Mouse (Mus musculus) heart, embryonic 13.5 days (tissue): ENCODE measurements at regions not wholly inside any gene's neighbourhood (a gene's known extent, or its start where the extent isn't known, plus 50 kb on each side); places are given as distances from the start of the nearest gene placed in this dataset.
A peak's percentile ranks its signal among the peaks of the same experiment; 100 is the strongest.

Experiments used
- ATAC-seq: fragments of 200-750 bp; cut with Nextera tagmentation; 2 replicates; pipeline ENCODE4 v1.8.0; 2017; ENCODE audit warnings: moderate TSS enrichment; ENCODE audit not compliant: insufficient number of reproducible peaks, low FRiP score, low TSS enrichment; ENCODE audit errors: extremely low read depth
- H3K27ac ChIP-seq: fragments of 300-500 bp; sonication (generic); replicated peaks from 2 replicates; pipeline ENCODE4 v1.5.1; 2015; ENCODE audit warnings: moderate library complexity, mild to moderate bottlenecking, inconsistent platforms
- H3K27me3 ChIP-seq: fragments of 300-500 bp; sonication (generic); replicated peaks from 2 replicates; pipeline ENCODE4 v1.6.1; 2015; ENCODE audit warnings: mild to moderate bottlenecking, inconsistent platforms
- H3K36me3 ChIP-seq: fragments of 300-500 bp; sonication (generic); 2 replicates; pipeline ENCODE4 v1.6.1; 2015; ENCODE audit warnings: mild to moderate bottlenecking, inconsistent platforms
- H3K4me1 ChIP-seq: fragments of 300-500 bp; sonication (generic); 2 replicates; pipeline ENCODE4 v1.6.1; 2015; ENCODE audit warnings: inconsistent platforms
- H3K4me2 ChIP-seq: fragments of 300-500 bp; sonication (generic); 2 replicates; pipeline ENCODE4 v1.6.1; 2015; ENCODE audit warnings: inconsistent platforms, mild to moderate bottlenecking, moderate library complexity
- H3K4me3 ChIP-seq: fragments of 300-500 bp; sonication (generic); 2 replicates; pipeline ENCODE4 v1.5.1; 2015; ENCODE audit warnings: moderate library complexity, mild to moderate bottlenecking, inconsistent platforms
- H3K9ac ChIP-seq: fragments of 300-500 bp; sonication (generic); 2 replicates; pipeline ENCODE4 v1.6.1; 2015; ENCODE audit warnings: inconsistent platforms, mild to moderate bottlenecking, moderate library complexity
- H3K9me3 ChIP-seq: fragments of 300-500 bp; sonication (generic); 2 replicates; pipeline ENCODE4 v1.6.1; 2016; ENCODE audit warnings: inconsistent platforms
- WGBS: fragments of 180-500 bp; shearing (Covaris S2); methylation state at CpG from one replicate; pipeline ENCODE4 v1.1.7; 2015; ENCODE audit warnings: mixed read lengths; 5-methylcytosine and 5-hydroxymethylcytosine counted together

DNA sequence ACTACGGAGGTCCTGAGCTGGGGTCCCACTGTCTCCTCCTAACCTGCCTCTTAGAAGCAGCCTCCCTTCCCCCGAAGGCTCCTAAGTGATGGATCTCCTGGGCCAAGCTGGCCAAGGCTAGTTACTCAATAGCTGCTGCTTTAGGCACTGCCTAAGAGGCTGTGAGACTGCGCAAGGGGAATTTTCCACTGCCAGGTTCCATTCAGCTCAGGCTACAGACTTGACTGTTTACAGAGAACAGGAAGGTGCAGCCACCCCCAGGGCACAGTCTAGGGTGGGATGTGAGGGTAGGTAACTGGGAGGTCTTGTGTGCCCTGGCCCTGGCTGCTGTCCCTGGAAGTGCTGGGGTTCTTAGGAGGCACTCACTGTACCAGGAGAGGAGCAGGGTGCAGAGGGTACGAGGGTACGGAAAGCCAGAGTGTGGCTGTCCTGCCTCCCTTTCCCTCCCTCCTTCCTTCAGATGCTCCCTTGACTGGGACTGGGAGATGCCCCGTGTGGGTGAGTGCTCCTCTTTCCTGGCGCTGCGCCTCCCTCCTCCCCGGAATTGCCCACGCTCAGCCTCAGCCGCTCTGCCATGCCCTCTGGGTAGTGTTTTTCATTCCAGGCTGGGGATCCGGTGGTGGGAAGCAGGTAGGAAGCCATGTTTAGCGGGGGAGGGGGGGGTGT lies 616.4 kb upstream of the Adam5 start:
- no peaks in the 10 kb centered on the region for H3K9me3 ChIP-seq
- peaks cover 23% of the 10 kb centered on the region for H3K4me1 ChIP-seq
- H3K4me2 ChIP-seq: peak overlapping the region; percentile 56
- no peaks in the 10 kb centered on the region for H3K36me3 ChIP-seq
- WGBS: 24% methylated on average over 13 of the region's 13 CpGs
- peak overlapping the region; percentile 6; the same call in 1 of the 2 replicates for H3K4me3 ChIP-seq
- 0 out of 2 replicates have a peak, but pooled peaks cover 4% of the 10 kb centered on the region for H3K27me3 ChIP-seq
- H3K9ac ChIP-seq: 0 out of 2 replicates have a peak overlapping the region, but pooled peaks have one; percentile 40
- no peak overlapping the region for H3K27ac ChIP-seq
- no peak for ATAC-seq

DNA sequence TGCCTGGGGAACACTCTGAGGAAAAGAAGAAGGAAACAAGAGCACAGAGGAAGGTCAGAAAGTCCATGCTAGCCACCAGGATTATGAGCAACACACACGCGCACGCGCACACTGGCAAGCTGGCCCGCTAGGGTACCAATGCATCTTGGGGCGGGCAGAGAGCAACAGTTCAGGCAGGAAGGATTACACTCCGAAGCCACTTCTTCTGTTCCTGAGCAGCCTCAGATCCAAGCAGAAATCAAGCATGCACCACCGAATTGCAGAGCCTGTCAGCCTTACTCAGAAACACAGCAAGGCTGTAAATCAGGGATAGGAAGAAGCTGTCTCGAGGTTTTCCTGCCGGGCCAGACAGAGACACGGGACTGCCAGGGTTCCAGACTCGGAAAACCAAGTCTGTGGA lies 615.8 kb upstream of the Adam5 start:
- ATAC-seq: no peak
- Histone ChIP-seq H3K9ac (no peak overlapping the region), H3K4me2 (peak overlapping the region; percentile 56), H3K36me3 (no peaks in the 10 kb centered on the region), H3K27ac (no peak overlapping the region), H3K27me3 (0 out of 2 replicates have a peak, but pooled peaks cover 4% of the 10 kb centered on the region), H3K4me1 (peaks cover 23% of the 10 kb centered on the region), H3K9me3 (no peaks in the 10 kb centered on the region), H3K4me3 (no peak overlapping the region)
- 52% methylated on average over 12 of the region's 12 CpGs for WGBS

DNA sequence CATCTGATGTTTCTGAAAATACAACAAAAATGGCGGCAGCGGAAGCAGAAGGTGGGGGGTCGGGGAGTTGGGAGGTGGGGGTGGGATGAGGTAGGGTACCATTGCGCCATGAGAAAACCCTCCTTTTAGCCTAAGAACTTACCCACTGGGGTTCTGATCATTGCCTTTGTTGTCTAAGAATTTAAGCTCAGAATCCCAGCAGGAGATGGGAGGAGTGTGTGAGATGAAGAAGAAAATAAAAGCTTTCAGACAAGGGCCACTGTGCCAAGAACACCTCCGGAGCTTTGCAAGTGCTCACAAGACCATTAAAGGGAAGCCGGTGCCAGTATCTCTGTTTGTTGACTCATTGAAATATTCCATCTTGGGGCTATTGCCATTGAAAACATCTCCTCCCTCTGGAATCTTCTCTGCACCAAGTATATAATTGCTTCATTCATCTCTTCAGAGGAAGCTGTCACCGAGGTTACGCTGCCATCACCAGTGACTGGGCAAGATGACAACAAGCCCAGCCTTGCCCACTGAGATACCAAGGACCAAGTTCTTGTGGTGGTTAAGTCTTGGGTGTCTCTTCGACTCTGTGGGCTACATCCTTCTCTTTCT lies 614.0 kb upstream of the Adam5 start:
- 0 out of 2 replicates have a peak, but pooled peaks cover 4% of the 10 kb centered on the region for H3K27me3 ChIP-seq
- H3K9me3 ChIP-seq: no peaks in the 10 kb centered on the region
- H3K4me3 ChIP-seq: no peak overlapping the region
- H3K27ac ChIP-seq: no peak overlapping the region
- 69% methylated on average over 9 of the region's 9 CpGs for WGBS
- no peaks in the 10 kb centered on the region for H3K36me3 ChIP-seq
- H3K4me2 ChIP-seq: no peak overlapping the region
- peaks cover 23% of the 10 kb centered on the region for H3K4me1 ChIP-seq
- no peak overlapping the region for H3K9ac ChIP-seq
- no peak for ATAC-seq

DNA sequence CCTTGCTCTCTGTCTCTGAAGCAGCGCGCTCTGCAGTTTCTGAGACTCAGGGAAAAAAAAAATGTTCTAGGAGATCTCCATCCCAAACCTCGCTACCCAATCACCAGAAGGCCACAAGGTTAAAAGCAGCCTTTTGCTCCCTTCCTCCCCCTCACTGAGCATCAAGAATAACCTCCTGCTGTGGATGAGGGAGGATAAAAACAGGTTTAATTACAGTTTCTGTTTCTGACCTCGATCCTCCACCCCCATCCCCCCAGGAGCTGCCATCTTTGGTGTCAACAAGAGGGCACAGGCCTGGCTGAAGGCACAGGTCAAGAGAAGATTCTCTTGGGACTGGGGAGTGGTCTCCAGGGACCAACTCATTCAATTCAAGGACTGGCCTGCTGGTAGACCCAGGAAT lies 613.0 kb upstream of the Adam5 start:
- Histone ChIP-seq H3K27me3 (0 out of 2 replicates have a peak, but pooled peaks cover 4% of the 10 kb centered on the region), H3K4me3 (no peak overlapping the region)
- 51% methylated on average over 4 of the region's 4 CpGs for WGBS

DNA sequence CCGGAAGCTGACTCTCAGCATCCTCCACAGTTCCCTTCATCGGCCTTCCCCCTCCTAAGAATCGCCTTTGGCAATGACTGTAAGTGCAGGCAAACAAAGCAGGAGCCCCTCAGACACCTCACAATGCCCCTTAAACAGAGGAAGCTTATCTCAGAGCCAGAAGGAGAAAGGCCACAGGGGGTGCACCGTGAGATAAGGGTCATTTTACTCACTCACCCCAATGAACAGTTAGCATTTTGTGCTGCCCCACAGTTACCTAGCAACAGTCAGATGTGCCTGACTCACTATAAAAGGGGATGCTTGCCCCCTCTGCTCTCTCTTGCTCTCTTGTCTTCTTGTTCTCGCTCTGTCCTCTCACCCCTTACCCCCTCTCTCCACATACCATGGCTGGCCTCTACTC lies 606.4 kb upstream of the Adam5 start:
- no peak overlapping the region for H3K4me2 ChIP-seq
- H3K27ac ChIP-seq: no peak overlapping the region
- H3K36me3 ChIP-seq: no peaks in the 10 kb centered on the region
- H3K27me3 ChIP-seq: no peaks in the 10 kb centered on the region
- ATAC-seq: no peak
- H3K4me3 ChIP-seq: no peak overlapping the region
- peaks cover 6% of the 10 kb centered on the region; the same call in 1 of the 2 replicates for H3K9me3 ChIP-seq
- H3K9ac ChIP-seq: no peak overlapping the region
- 31% methylated on average over 5 of the region's 5 CpGs for WGBS
- peaks cover 5% of the 10 kb centered on the region; the same call in 1 of the 2 replicates for H3K4me1 ChIP-seq

More for the DNA sequence above, 613.0 kb upstream of the Adam5 start:
- Histone ChIP-seq H3K27ac (no peak overlapping the region), H3K4me1 (peaks cover 23% of the 10 kb centered on the region), H3K9me3 (no peaks in the 10 kb centered on the region), H3K4me2 (no peak overlapping the region), H3K36me3 (no peaks in the 10 kb centered on the region), H3K9ac (no peak overlapping the region)
- no peak for ATAC-seq

DNA sequence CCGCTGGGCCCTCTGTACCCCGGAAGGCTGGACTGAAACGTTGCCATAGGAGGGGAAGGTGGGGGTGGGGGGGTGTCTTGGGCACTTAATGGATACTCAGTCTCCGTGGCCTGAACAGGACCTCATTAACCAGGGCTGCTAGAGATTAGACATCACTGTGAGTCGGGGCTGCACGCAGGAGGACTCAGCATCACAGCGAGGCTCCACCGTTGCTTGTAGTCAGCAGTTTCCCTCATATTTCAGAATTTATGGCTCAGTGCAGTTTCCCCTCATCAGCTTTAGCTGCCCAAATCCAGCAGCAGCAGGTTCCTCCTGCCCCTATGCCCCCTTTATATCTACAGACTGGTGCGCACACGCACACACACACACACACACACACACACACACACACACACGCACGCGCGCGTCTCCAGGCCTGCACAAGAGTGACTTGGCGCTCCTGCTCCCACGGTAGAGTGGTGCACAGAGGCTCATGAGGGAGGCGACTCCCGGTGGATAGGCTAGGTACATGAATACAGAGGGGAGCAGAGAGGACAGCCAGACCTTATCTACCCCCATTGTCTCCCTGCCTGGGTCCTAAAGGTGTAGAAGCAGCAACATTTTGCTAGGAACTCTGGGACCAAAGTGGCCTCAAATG lies 605.8 kb upstream of the Adam5 start:
- Histone ChIP-seq H3K27ac (no peak overlapping the region), H3K4me1 (peaks cover 5% of the 10 kb centered on the region; the same call in 1 of the 2 replicates), H3K27me3 (no peaks in the 10 kb centered on the region), H3K4me3 (no peak overlapping the region), H3K9ac (no peak overlapping the region), H3K9me3 (peaks cover 6% of the 10 kb centered on the region; the same call in 1 of the 2 replicates), H3K36me3 (no peaks in the 10 kb centered on the region), H3K4me2 (no peak overlapping the region)
- no peak for ATAC-seq
- 59% methylated on average over 19 of the region's 19 CpGs for WGBS

DNA sequence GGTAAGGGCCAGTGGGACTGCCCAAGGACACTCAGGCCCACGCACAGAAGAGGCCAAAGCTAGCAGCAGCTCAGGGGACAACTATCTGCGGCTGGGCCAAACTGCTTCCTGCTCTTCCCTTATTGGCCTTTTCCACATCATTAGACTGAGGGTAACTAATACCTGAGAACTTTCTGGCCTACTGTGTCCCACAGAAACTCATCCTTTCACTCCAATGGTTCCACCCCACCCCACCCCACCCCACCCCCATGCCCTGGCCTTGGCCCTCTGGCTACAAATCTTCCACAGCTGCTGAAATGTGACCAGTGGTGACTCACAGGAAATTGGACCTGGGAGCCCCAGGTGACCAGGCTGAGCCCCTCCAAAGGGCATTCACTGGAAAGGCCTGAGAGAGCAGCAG lies 604.6 kb upstream of the Adam5 start:
- Histone ChIP-seq H3K27me3 (no peaks in the 10 kb centered on the region), H3K4me3 (no peak overlapping the region), H3K27ac (no peak overlapping the region), H3K4me1 (peaks cover 5% of the 10 kb centered on the region; the same call in 1 of the 2 replicates), H3K4me2 (no peak overlapping the region), H3K9ac (no peak overlapping the region), H3K9me3 (peaks cover 6% of the 10 kb centered on the region; the same call in 1 of the 2 replicates), H3K36me3 (no peaks in the 10 kb centered on the region)
- no peak for ATAC-seq
- WGBS: 63% methylated on average over 2 of the region's 2 CpGs

DNA sequence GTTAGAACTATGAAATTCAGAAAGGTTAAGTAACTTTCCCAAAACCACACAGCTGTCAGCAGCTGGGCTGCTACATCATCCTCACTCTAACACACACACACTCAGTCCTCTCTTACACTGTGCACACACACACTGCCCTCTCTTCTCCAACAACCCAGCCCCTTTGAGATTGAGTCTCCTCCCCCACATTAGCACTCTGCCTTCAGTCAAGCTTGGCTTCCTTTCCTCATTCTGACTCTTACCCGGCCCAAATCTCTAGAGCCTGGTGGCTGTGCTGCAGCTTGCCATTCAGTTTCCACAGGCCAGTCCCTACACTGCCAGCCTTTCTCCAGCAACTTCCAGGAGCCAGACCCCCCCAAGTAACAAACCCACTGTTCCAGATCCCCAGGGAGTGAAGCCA lies 602.0 kb upstream of the Adam5 start:
- H3K9me3 ChIP-seq: no peaks in the 10 kb centered on the region
- H3K27ac ChIP-seq: no peak overlapping the region
- no peak for ATAC-seq
- H3K4me1 ChIP-seq: peaks cover 5% of the 10 kb centered on the region; the same call in 1 of the 2 replicates
- WGBS: 37% methylated on average over 1 of the region's 1 CpGs
- H3K27me3 ChIP-seq: no peaks in the 10 kb centered on the region
- H3K36me3 ChIP-seq: no peaks in the 10 kb centered on the region
- H3K4me3 ChIP-seq: no peak overlapping the region
- H3K4me2 ChIP-seq: no peak overlapping the region
- no peak overlapping the region for H3K9ac ChIP-seq

DNA sequence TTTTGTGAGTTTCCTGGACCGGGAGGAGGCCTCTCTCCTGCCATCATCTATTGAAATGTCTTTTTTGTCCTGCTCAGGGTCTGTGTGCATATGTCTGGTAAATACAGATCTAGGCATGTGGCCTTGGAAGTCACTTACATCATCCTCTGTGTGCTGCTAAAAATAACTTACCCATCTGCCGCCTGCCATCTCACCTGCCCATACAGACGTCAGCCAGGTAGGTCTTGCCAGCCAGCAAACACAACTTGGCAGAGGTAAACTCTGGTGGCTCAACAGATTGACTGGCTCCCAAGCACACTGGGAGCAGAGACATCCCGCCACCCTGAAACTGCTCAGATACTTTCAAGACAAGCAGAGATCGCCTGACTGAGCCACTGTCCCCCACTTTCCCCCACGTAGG lies 597.3 kb upstream of the Adam5 start:
- Histone ChIP-seq H3K36me3 (no peaks in the 10 kb centered on the region), H3K9ac (no peak overlapping the region), H3K4me3 (no peak overlapping the region), H3K27me3 (no peaks in the 10 kb centered on the region), H3K27ac (no peak overlapping the region), H3K4me1 (no peaks in the 10 kb centered on the region), H3K4me2 (no peak overlapping the region), H3K9me3 (no peaks in the 10 kb centered on the region)
- ATAC-seq: no peak
- 77% methylated on average over 6 of the region's 6 CpGs for WGBS

DNA sequence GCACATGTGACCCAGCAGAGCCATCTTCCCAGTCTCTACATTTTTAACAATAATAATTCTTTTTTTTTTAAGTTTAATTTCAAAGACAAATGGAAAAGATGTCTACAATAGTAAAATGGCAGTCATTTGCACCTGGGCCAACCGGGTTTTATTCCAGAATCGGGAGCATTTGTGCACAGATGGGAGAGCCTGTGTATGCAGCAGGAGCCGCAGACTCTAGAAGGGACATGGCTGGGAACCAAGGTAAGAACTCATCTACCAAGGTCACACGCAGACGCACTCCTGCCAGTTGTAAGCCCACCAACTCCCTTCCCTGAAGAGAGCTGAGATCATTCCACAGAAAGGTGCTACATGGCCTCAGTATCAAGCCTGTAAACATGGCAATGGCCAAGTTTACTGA lies 586.4 kb upstream of the Adam5 start:
- H3K9me3 ChIP-seq: no peaks in the 10 kb centered on the region
- WGBS: 85% methylated on average over 5 of the region's 5 CpGs

DNA sequence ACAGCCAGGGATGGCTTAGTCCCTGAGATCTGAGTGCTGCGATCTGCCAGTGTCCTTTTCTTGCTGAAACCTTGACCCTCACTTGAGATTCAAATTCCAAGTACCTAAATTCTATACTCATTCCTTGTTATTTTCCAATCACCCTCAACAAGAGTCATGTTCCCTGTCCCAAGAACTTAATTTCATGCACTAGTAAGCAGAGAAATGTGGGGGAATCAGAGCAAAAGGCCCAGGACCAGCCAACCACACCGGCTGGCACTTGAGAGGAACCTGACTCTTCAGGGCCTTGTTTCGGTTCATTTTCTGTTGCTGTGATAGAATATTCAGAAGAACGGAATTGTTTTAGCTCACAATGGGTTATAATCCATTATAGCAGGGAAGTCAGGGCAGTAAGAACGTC lies 583.7 kb upstream of the Adam5 start:
- H3K9me3 ChIP-seq: no peaks in the 10 kb centered on the region

More for the DNA sequence above, 586.4 kb upstream of the Adam5 start:
- no peak for ATAC-seq
- H3K4me2 ChIP-seq: no peak overlapping the region
- no peaks in the 10 kb centered on the region for H3K36me3 ChIP-seq
- no peak overlapping the region for H3K9ac ChIP-seq
- H3K27me3 ChIP-seq: no peaks in the 10 kb centered on the region
- H3K27ac ChIP-seq: no peak overlapping the region
- no peaks in the 10 kb centered on the region for H3K4me1 ChIP-seq
- H3K4me3 ChIP-seq: no peak overlapping the region

More for the DNA sequence above, 583.7 kb upstream of the Adam5 start:
- Histone ChIP-seq H3K27me3 (no peaks in the 10 kb centered on the region), H3K36me3 (no peaks in the 10 kb centered on the region), H3K4me3 (no peak overlapping the region), H3K4me2 (no peak overlapping the region), H3K4me1 (no peaks in the 10 kb centered on the region), H3K9ac (no peak overlapping the region), H3K27ac (no peak overlapping the region)
- 91% methylated on average over 5 of the region's 5 CpGs for WGBS
- no peak for ATAC-seq
